Mouse (Mus musculus) forebrain, embryonic 11.5 days (tissue): Measurements from ENCODE around the gene Dnase2a. TPM values are rescaled to one million over a fixed set of nuclear protein-coding genes. Genes with fewer than 3 reads are reported as not detected.
A peak's percentile ranks its signal among the peaks of the same experiment; 100 is the strongest.

ENCODE experiments used
- ATAC-seq: fragments of 200-750 bp; cut with Nextera tagmentation; replicated peaks from 2 replicates; pipeline ENCODE4 v1.8.0; 2017; ENCODE audit warnings: moderate TSS enrichment; ENCODE audit not compliant: low FRiP score
- DNase-seq: peaks from one replicate; pipeline ENCODE4 v3.0.0-alpha.2; 2017; ENCODE audit warnings: low spot score
- H3K27ac ChIP-seq: fragments of 300-500 bp; sonication (generic); 2 replicates; pipeline ENCODE4 v1.5.1; 2014; ENCODE audit warnings: low read depth, low read length
- H3K27me3 ChIP-seq: fragments of 300-500 bp; sonication (generic); 2 replicates; pipeline ENCODE4 v1.6.1; 2014; ENCODE audit warnings: mild to moderate bottlenecking, low read length, mixed read lengths; ENCODE audit not compliant: control insufficient read depth, insufficient read depth
- H3K36me3 ChIP-seq: fragments of 300-500 bp; sonication (generic); 2 replicates; pipeline ENCODE4 v1.6.1; 2014; ENCODE audit warnings: mild to moderate bottlenecking, low read length, moderate library complexity, mixed read lengths; ENCODE audit not compliant: control insufficient read depth, insufficient read depth
- H3K4me1 ChIP-seq: fragments of 300-500 bp; sonication (generic); replicated peaks from 2 replicates; pipeline ENCODE4 v1.6.1; 2014; ENCODE audit warnings: low read length, mixed read lengths; ENCODE audit not compliant: control insufficient read depth, insufficient read depth
- H3K4me2 ChIP-seq: fragments of 300-500 bp; sonication (generic); 2 replicates; pipeline ENCODE4 v1.6.1; 2014; ENCODE audit warnings: low read depth, mild to moderate bottlenecking, low read length, moderate library complexity, mixed read lengths; ENCODE audit not compliant: severe bottlenecking
- H3K4me3 ChIP-seq: fragments of 300-500 bp; sonication (generic); 2 replicates; pipeline ENCODE4 v1.5.1; 2014; ENCODE audit warnings: low read depth, low read length
- H3K9ac ChIP-seq: fragments of 300-500 bp; sonication (generic); 2 replicates; pipeline ENCODE4 v1.6.1; 2014; ENCODE audit warnings: low read length
- H3K9me3 ChIP-seq: fragments of 300-500 bp; sonication (generic); 2 replicates; pipeline ENCODE4 v1.6.1; 2016; ENCODE audit warnings: low read length, mixed read lengths; ENCODE audit not compliant: control insufficient read depth
- WGBS: fragments of 180-500 bp; shearing (Covaris S2); extraction: QIAGEN DNeasy Blood & Tissue Kit; methylation state at CpG from one replicate; pipeline ENCODE4 v1.1.7; 2014; 5-methylcytosine and 5-hydroxymethylcytosine counted together
- polyA plus RNA-seq: library from polyadenylated mRNA; unstranded; fragments of >200 nt; fragmentation: Nextera tagmentation; extraction: Ambion mirVana; gene quantifications from 2 replicates; pipeline ENCODE4 v1.2.1, GENCODE M21; 2014

Gene Dnase2a
- polyA plus RNA-seq, 1 experiment from 2014 or later: 7.2 TPM

- DNase-seq (peak; percentile 61), ATAC-seq (0 out of 2 replicates have a peak, but pooled peaks have one; percentile 17)
- no peaks in the 10 kb centered on the region for H3K9me3 ChIP-seq
- peak overlapping the region; percentile 75 for H3K9ac ChIP-seq
- WGBS: 17% methylated on average over 23 of the region's 23 CpGs
- H3K4me1 ChIP-seq: peaks cover 18% of the 10 kb centered on the region
- H3K4me3 ChIP-seq: peak overlapping the region; percentile 63
- H3K27ac ChIP-seq: peak overlapping the region; percentile 39; the same call in 1 of the 2 replicates
- H3K36me3 ChIP-seq: no peaks in the 10 kb centered on the region
- peak overlapping the region; percentile 91 for H3K4me2 ChIP-seq
- H3K27me3 ChIP-seq: peaks cover 18% of the 10 kb centered on the region
These were observed 27.9 kb downstream of the Dnase2a start for GRCm38 (mm10) chr8:84936041-84936961.

DNA sequence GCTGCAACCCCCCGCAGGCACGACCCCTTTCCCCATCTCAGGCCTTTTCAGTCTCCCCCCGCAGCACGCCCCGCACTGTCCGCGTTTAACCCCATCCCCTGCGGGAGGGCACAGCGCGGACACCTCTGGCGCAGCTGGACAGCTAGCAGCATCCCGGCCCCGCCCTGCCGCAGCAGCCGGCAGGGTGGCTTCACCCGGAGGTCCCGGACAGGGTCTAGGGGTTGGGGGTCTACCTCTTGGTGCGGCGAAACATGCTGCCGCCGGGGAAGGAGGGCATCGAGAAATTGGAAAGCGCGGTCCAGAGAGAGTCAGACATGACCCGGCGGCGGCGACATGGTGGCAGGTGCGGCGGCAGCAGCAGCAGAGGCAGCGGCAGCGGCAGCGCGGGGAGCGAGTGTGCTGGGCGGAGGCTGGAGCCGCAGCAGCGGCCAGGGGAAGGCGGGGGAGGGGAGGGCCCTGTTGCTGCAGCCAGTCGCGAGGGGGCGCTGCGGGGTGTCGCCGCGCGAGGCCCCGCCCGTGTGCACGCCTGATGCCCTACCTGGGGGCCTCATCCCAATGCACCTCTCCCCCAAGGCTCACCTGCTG lies 28.7 kb downstream of the Dnase2a start, which contains the start of gene Mast1:
Gene Mast1, minus strand, starts transcription at position 398 of the 585 bp plus-strand sequence.
- DNase-seq (peak; percentile 91), ATAC-seq (peak; percentile 47; the same call in 1 of the 2 replicates)
- WGBS: under 1% methylated on average over 48 of the region's 50 CpGs
- H3K27ac ChIP-seq: peak within 1 kb of the TSS; percentile 39; the same call in 1 of the 2 replicates
- peaks cover 18% of the 10 kb centered on the region for H3K27me3 ChIP-seq
- H3K4me2 ChIP-seq: peak within 1 kb of the TSS; percentile 91
- peaks cover 18% of the 10 kb centered on the region for H3K4me1 ChIP-seq
- no peaks in the 10 kb centered on the region for H3K9me3 ChIP-seq
- peak within 1 kb of the TSS; percentile 75 for H3K9ac ChIP-seq
- H3K4me3 ChIP-seq: peak within 1 kb of the TSS; percentile 63
- no peaks in the 10 kb centered on the region for H3K36me3 ChIP-seq

GRCm38 (mm10) chr8:84937620-84938485 lies 29.5 kb downstream of the Dnase2a start:
- ATAC-seq: no peak
- H3K4me3 ChIP-seq: peak overlapping the region; percentile 63
- H3K27ac ChIP-seq: no peak overlapping the region
- H3K4me2 ChIP-seq: peak overlapping the region; percentile 91; the same call in 1 of the 2 replicates
- no peaks in the 10 kb centered on the region for H3K9me3 ChIP-seq
- 66% methylated on average over 13 of the region's 13 CpGs for WGBS
- H3K36me3 ChIP-seq: no peaks in the 10 kb centered on the region
- no peak overlapping the region for H3K9ac ChIP-seq
- H3K27me3 ChIP-seq: peaks cover 18% of the 10 kb centered on the region
- peaks cover 18% of the 10 kb centered on the region for H3K4me1 ChIP-seq
- DNase-seq: no peak

GRCm38 (mm10) chr8:84943699-84944098 lies 35.3 kb downstream of the Dnase2a start:
- Histone ChIP-seq H3K27ac (no peak overlapping the region), H3K4me3 (no peak overlapping the region), H3K36me3 (no peaks in the 10 kb centered on the region), H3K27me3 (peaks cover 34% of the 10 kb centered on the region), H3K9ac (no peak overlapping the region), H3K4me2 (no peak overlapping the region), H3K9me3 (no peaks in the 10 kb centered on the region), H3K4me1 (peaks cover 18% of the 10 kb centered on the region)
- WGBS: 13% methylated on average over 4 of the region's 4 CpGs
- DNase-seq (no peak), ATAC-seq (no peak)

DNA sequence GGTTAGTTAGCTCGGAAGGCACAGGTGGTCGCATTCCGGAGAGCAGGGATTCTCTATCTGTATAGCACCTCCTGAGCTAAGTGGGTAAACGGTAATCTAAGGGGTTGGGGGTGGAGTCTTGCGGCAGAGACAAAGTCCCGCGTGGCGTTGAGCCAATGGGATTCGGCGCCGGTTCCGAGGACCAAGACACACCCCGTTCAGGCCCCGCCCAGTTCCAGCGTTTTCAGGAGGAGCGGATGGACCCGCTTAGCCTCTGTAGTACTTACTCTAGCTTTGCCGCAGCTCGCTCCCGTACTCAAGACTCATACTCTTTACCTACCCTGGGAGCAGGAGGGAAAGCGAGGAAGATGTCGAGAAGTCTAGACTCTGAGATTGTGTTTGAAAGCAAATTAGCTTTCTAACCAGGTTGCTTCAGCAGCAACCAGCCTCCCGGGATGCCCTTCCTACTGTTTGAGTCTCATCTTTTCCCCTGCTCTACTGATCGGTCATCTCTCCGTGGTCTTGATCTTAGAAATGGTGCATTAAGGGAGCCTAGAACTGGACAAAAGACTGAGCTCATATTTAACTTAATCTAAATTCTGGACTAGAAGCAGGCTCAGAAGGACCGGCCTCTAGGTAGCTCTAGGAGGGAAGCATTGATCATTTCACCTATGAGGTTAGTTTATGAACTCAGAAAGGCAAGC lies 36.3 kb downstream of the Dnase2a start:
- Histone ChIP-seq H3K4me3 (peak overlapping the region; percentile 17; the same call in 1 of the 2 replicates), H3K27ac (no peak overlapping the region), H3K9ac (no peak overlapping the region), H3K36me3 (no peaks in the 10 kb centered on the region), H3K27me3 (peaks cover 34% of the 10 kb centered on the region), H3K4me2 (peak overlapping the region; percentile 86), H3K4me1 (peaks cover 18% of the 10 kb centered on the region), H3K9me3 (no peaks in the 10 kb centered on the region)
- 2% methylated on average over 26 of the region's 26 CpGs for WGBS
- ATAC-seq: peak; percentile 77
- peak; percentile 88 for DNase-seq

DNA sequence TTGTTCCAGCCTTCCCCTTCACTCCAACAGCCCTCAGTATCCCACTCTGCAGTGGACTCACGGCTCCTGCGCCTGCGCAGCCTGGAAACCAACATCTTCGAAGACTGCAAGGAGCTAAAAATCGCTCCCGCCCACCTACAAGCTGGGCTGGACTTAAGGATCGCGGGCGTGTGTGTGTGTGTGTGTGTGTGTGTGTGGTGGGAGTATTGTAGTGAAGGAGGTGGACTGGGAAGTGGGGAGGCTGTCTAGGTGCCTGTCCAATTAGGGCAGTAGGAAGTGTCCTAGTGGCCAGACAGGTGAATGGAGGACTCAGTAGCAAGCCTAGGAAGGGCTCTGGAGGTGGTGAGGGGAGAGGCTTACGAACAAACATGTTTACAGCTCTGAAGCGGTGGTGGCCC lies 36.9 kb downstream of the Dnase2a start:
- Histone ChIP-seq H3K9me3 (no peaks in the 10 kb centered on the region), H3K4me3 (peak overlapping the region; percentile 57; the same call in 1 of the 2 replicates), H3K27ac (no peak overlapping the region), H3K36me3 (no peaks in the 10 kb centered on the region), H3K4me2 (peak overlapping the region; percentile 86), H3K4me1 (peaks cover 18% of the 10 kb centered on the region), H3K9ac (no peak overlapping the region), H3K27me3 (peaks cover 39% of the 10 kb centered on the region)
- DNase-seq: no peak
- 3% methylated on average over 11 of the region's 11 CpGs for WGBS
- peak; percentile 45 for ATAC-seq

DNA sequence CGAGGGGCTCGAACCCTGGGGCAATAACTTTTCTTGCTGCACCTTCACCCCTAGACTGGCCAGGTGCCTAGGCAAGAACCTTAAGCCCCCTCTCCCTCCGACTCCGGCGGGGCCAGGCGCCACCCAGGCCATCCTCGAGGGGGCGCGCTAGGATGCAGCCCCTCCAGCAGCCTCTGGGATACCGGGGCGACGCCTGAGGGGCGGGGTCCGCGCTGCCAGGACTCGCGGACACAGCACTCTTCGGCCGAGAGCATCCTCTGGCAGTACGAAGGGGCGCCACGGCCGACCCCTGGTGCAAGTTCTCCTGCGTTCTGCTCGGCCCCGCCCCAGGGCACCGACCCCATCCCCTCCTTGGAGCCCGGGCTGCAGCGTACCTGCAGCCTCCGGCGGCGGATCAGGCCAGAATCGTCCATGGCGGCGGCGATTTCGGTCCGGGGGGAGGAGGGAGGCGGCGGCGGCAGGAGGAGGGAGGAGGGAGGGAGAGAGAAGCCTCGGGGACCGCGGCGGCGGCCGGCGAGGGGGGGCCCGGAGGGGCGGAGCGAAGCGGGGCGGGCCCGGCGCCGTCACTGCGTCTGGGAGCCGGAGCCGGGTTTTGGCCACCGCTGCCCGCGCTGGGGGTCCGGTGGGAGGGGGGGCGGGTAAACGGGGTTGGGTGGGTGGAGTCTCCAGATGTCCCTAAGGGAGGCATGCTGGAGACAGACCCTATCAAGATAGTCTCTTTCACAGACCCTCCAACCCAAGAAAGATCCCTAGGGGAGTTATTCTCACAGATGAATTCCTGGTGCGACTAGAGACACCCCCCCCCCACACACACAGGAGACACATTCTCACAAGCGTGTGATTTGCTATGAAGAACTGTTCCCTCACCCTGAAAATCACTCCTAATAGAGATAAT lies 37.5 kb downstream of the Dnase2a start:
- ATAC-seq (peak; percentile 63), DNase-seq (peak; percentile 86)
- H3K27me3 ChIP-seq: peaks cover 39% of the 10 kb centered on the region
- peak overlapping the region; percentile 57 for H3K4me3 ChIP-seq
- H3K9ac ChIP-seq: peak overlapping the region; percentile 57
- H3K36me3 ChIP-seq: no peaks in the 10 kb centered on the region
- WGBS: under 1% methylated on average over 34 of the region's 67 CpGs
- H3K9me3 ChIP-seq: no peaks in the 10 kb centered on the region
- H3K4me2 ChIP-seq: peak overlapping the region; percentile 86
- H3K27ac ChIP-seq: no peak overlapping the region
- peaks cover 18% of the 10 kb centered on the region for H3K4me1 ChIP-seq
